In the genomic region with DNA sequence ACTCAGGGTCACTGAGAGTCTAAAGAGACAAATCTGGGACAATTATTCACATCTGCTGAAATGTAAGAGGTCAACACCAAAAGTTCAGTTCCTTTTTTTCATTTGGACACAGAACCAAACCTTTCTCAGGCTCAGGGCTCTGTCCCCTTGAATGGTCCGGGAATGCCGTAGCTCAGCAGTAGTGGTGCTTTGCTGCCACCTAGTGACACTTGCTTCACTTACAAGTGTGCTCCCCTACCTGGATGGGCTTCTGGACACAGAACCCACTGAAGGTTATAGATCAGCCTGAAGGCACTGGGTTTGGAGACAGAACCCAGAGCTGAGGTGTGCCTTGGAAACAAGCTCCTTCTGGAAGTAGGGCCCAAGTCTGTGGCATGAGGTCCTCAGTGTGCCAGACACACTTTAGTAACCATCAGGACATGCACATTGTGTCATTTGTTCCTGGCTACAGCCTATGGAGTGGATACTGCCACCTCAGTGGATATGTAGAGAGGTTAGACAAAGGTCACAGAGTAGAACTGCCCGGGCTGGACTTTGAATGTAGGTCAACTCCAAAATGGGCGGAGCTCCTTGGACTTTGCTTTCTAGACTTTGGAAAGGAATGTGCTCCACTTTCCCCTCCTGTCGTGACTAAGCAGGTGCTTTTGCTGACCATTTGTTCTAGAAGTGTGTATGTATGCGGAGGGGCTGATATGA, we compare ENCODE assay signal across 8 mouse cellular contexts. TPM values are rescaled to one million over a fixed set of nuclear protein-coding genes. Genes with fewer than 3 reads are reported as not detected.
DNase-seq lines count a peak whose midpoint lies in the region; ATAC-seq and TF ChIP-seq lines count a peak whose summit lies in the region.

No protein-coding gene starts in this region.

- no peaks in the 10 kb centered on the region for H3K27me3 ChIP-seq in midbrain, embryonic 15.5 days (replicated peaks)

- no peaks in the 10 kb centered on the region for H3K36me3 ChIP-seq in midbrain, embryonic 15.5 days (replicated peaks)

- peak; percentile 100 for TF ChIP-seq CTCF in cortical plate, adult 2 months (IDR thresholded peaks at IDR 0.05; ENCODE audit: extremely low read depth, insufficient read depth, low read length)

- H3K4me1 ChIP-seq in cortical plate, adult 2 months (ENCODE audit: control insufficient read depth, insufficient read depth, low read length): no peaks in the 10 kb centered on the region
- H3K4me1 ChIP-seq in midbrain, embryonic 15.5 days: no peaks in the 10 kb centered on the region

- peak; percentile 45 to 55 for DNase-seq in urinary bladder, adult 18-20 months (ENCODE audit: low spot score in 2 of 2)
- no peak for DNase-seq in urinary bladder, adult 2 months (ENCODE audit: low spot score)
- peak; percentile 62 for DNase-seq in gastrocnemius, postnatal 14 days
- DNase-seq in kidney, adult 11 months: peak; percentile 61
- DNase-seq in left cerebral cortex, postnatal 36 days (ENCODE audit: low spot score in 2 of 2): peak; percentile 29 to 55
- peak; percentile 15 to 63 for DNase-seq in spleen, adult 18-20 months

- H3K9me3 ChIP-seq in midbrain, embryonic 15.5 days: no peaks in the 10 kb centered on the region

- no peak overlapping the region for H3K4me3 ChIP-seq in cortical plate, adult 2 months (ENCODE audit: insufficient read depth, low read length)
- no peak overlapping the region for H3K4me3 ChIP-seq in midbrain, embryonic 15.5 days

- ATAC-seq in midbrain, embryonic 15.5 days (replicated peaks): peak; percentile 81

- H3K4me2 ChIP-seq in midbrain, embryonic 15.5 days: no peak overlapping the region

- WGBS in midbrain, embryonic 15.5 days: 35% methylated on average over 6 of the region's 6 CpGs

- intact Hi-C loops in gastrocnemius, postnatal 14 days (cut with DNase I; ENCODE audit: low total_unique reads): loop anchor here (5.0 to 10.0 kb wide), 3 partner anchors 69 to 259 kb away; no protein-coding TSS in a partner anchor
- intact Hi-C loops in left cerebral cortex, postnatal 36 days (cut with DNase I): loop anchor here (2.0 to 10.0 kb wide), 4 partner anchors 67 to 521 kb away; no protein-coding TSS in a partner anchor

- H3K9ac ChIP-seq in midbrain, embryonic 15.5 days: no peak overlapping the region

- TF ChIP-seq POLR2A in cortical plate, adult 2 months (IDR thresholded peaks at IDR 0.05; ENCODE audit: extremely low read depth, insufficient read depth, low read length): no peak

- H3K27ac ChIP-seq in cortical plate, adult 2 months (ENCODE audit: insufficient read depth, low read length): no peak overlapping the region
- H3K27ac ChIP-seq in midbrain, embryonic 15.5 days: no peak overlapping the region

RNA-seq across cellular contexts. Expression of a gene that starts 3.7 kb away (rescaled TPM):
- not detected in 2 replicates for polyA plus RNA-seq in urinary bladder, adult 2 months (2012; rRNA removed)
- not detected in 2 replicates for polyA plus RNA-seq in cortical plate, adult 2 months (2012; rRNA removed)
- total RNA-seq in gastrocnemius, postnatal 14 days (2021): not detected
- total RNA-seq in left cerebral cortex, postnatal 36 days (2021): not detected
- not detected in 2 replicates for polyA plus RNA-seq in midbrain, embryonic 15.5 days (2015; fragmentation: Nextera tagmentation; extraction: Ambion mirVana)

RNA-seq across cellular contexts. Expression of a gene that starts 34.4 kb away (rescaled TPM):
- polyA plus RNA-seq in urinary bladder, adult 2 months (2012; rRNA removed): 0.72 and 0.75 TPM in 2 replicates
- 16.4 and 19.8 TPM in 2 replicates for polyA plus RNA-seq in cortical plate, adult 2 months (2012; rRNA removed)
- total RNA-seq in gastrocnemius, postnatal 14 days (2021): under 1 TPM; 0.12 to 0.20 TPM
- 10 to 100 TPM; 16.4 to 24.7 TPM for total RNA-seq in left cerebral cortex, postnatal 36 days (2021)
- 14.5 and 16.2 TPM in 2 replicates for polyA plus RNA-seq in midbrain, embryonic 15.5 days (2015; fragmentation: Nextera tagmentation; extraction: Ambion mirVana)
